8 mouse cellular contexts compared by ENCODE assay signal in the genomic region with DNA sequence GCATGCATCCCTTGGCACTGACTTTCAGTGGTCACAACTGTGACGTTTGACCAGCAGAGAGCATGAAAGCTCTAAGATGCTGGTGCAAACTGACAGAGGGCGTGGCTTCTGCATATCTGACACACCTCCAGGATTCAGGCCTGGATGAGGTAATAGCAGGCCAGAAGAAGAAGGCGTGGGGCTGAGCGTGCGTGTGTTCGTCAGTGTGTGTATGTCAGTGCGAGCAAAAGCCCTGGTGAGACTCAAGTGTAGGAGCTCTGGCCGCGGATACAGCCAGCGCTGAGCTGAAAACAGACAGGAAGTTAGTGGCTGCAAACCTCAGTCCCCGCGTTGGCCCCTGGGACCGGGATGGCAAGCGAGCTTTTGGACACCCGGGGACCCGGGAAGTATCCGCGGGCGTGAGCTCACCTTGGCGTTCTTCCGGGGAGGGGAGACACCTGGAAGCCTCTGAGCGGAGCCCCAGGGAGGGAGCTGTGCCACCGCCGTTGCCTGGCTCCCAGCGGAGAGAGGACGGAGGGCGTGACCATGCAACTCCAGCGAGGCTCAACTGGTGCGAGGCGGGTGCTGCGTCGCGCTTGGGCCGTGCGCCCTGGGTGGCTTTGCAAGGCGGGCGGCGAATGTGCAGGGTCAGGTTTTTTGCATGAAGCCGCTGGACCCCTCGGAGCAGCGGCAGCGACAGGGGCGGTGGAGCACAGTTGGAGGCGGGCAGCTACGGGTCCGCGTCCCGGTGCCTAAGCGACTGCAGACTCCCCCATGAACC. TPM values are rescaled to one million over a fixed set of nuclear protein-coding genes. Genes with fewer than 3 reads are reported as not detected.
A peak's percentile ranks its signal among the peaks of the same experiment; 100 is the strongest.
DNase-seq lines count a peak whose midpoint lies in the region; ATAC-seq and TF ChIP-seq lines count a peak whose summit lies in the region.

No protein-coding gene starts in this region.

- DNase-seq in spleen, adult 2 months (ENCODE audit: low read depth in 1 of 2, low spot score in 2 of 2): peak in 1 of 2 experiments; percentile 29
- DNase-seq in spleen, adult 12 weeks (ENCODE audit: low spot score): no peak
- peak; percentile 45 for DNase-seq in embryo, embryonic 9.5 days (ENCODE audit: extremely low spot score)
- DNase-seq in gastrocnemius, postnatal 36 days: peak; percentile 18 to 31
- peak; percentile 47 to 50 for DNase-seq in left cerebral cortex, postnatal 36 days (ENCODE audit: low spot score in 2 of 2)
- peak; percentile 72 for DNase-seq in mesoderm, embryonic 11.5 days (ENCODE audit: low read depth, low spot score)
- DNase-seq in right cerebral cortex, postnatal 4 days: peak; percentile 42

- under 1% methylated on average over 49 of the region's 49 CpGs for WGBS in spleen, adult 2 months
- under 1% methylated on average over 47 of the region's 49 CpGs for WGBS in intestine, embryonic 15.5 days

- no peaks in the 10 kb centered on the region for H3K36me3 ChIP-seq in spleen, adult 2 months (ENCODE audit: control insufficient read depth, insufficient read depth, low read length)
- no peaks in the 10 kb centered on the region for H3K36me3 ChIP-seq in intestine, embryonic 15.5 days

- H3K4me1 ChIP-seq in spleen, adult 2 months (ENCODE audit: control insufficient read depth, insufficient read depth, insufficient read length): peaks cover 6% of the 10 kb centered on the region; the same call in 1 of the 2 replicates
- 0 out of 2 replicates have a peak, but pooled peaks cover 6% of the 10 kb centered on the region for H3K4me1 ChIP-seq in intestine, embryonic 15.5 days (replicated peaks)

- peak; percentile 12; the same call in 1 of the 2 replicates for TF ChIP-seq CTCF in spleen, adult 2 months (IDR thresholded peaks at IDR 0.05; ENCODE audit: extremely low read depth, insufficient read depth, insufficient read length, insufficient replicate concordance)

- H3K4me3 ChIP-seq in spleen, adult 2 months (ENCODE audit: extremely low read depth, insufficient read depth, insufficient read length): peak overlapping the region; percentile 56
- peak overlapping the region; percentile 68 for H3K4me3 ChIP-seq in intestine, embryonic 15.5 days (replicated peaks)

- no peak for TF ChIP-seq POLR2A in spleen, adult 2 months (IDR thresholded peaks at IDR 0.05; ENCODE audit: low read depth, low read length)

- H3K9me3 ChIP-seq in intestine, embryonic 15.5 days: no peaks in the 10 kb centered on the region

- peak overlapping the region; percentile 72 for H3K9ac ChIP-seq in intestine, embryonic 15.5 days

- H3K4me2 ChIP-seq in intestine, embryonic 15.5 days (replicated peaks): peak overlapping the region; percentile 95

- ATAC-seq in intestine, embryonic 15.5 days: peak; percentile 95

- intact Hi-C loops in gastrocnemius, postnatal 36 days (cut with DNase I): loop anchor here (5.0 to 10.0 kb wide), 3 partner anchors 133 to 199 kb away; partner anchors contain the start of genes Lpxn, Mpeg1 and Zfp91
- intact Hi-C loops in left cerebral cortex, postnatal 36 days (cut with DNase I): loop anchor here (2.0 to 10.0 kb wide), 4 partner anchors 161 to 591 kb away; no protein-coding TSS in a partner anchor

- no peak overlapping the region for H3K27ac ChIP-seq in spleen, adult 2 months (ENCODE audit: insufficient read depth, low read length)
- H3K27ac ChIP-seq in intestine, embryonic 15.5 days: peak overlapping the region; percentile 86

- no peaks in the 10 kb centered on the region for H3K27me3 ChIP-seq in spleen, adult 2 months (ENCODE audit: control insufficient read depth, insufficient read depth, low read length)
- no peaks in the 10 kb centered on the region for H3K27me3 ChIP-seq in intestine, embryonic 15.5 days (replicated peaks)

RNA-seq across cellular contexts. Expression of gene Gm4952, which starts 4.1 kb away (rescaled TPM):
- polyA plus RNA-seq in spleen, adult 2 months (2012; rRNA removed): not detected in 2 replicates
- total RNA-seq in gastrocnemius, postnatal 36 days (2021): not detected
- polyA plus RNA-seq in intestine, embryonic 15.5 days (2015; fragmentation: Nextera tagmentation; extraction: Ambion mirVana): 0.06 and 0.24 TPM in 2 replicates
- not detected for total RNA-seq in left cerebral cortex, postnatal 36 days (2021)

RNA-seq across cellular contexts. Expression of gene Glyat, which starts 37.4 kb away (rescaled TPM):
- not detected in 2 replicates for polyA plus RNA-seq in spleen, adult 2 months (2012; rRNA removed)
- total RNA-seq in gastrocnemius, postnatal 36 days (2021): not detected
- polyA plus RNA-seq in intestine, embryonic 15.5 days (2015; fragmentation: Nextera tagmentation; extraction: Ambion mirVana): 0.16 and 0.32 TPM in 2 replicates
- not detected for total RNA-seq in left cerebral cortex, postnatal 36 days (2021)

RNA-seq across cellular contexts. Expression of gene Fam111a, which starts 50.2 kb away (rescaled TPM):
- polyA plus RNA-seq in spleen, adult 2 months (2012; rRNA removed): 4.9 and 6.4 TPM in 2 replicates
- 1 to 10 TPM; 1.9 to 2.1 TPM for total RNA-seq in gastrocnemius, postnatal 36 days (2021)
- polyA plus RNA-seq in intestine, embryonic 15.5 days (2015; fragmentation: Nextera tagmentation; extraction: Ambion mirVana): 18.4 and 20.0 TPM in 2 replicates
- total RNA-seq in left cerebral cortex, postnatal 36 days (2021): 1 to 10 TPM; 1.9 to 2.1 TPM
